26 mouse cellular contexts compared by ENCODE assay signal in the genomic region with DNA sequence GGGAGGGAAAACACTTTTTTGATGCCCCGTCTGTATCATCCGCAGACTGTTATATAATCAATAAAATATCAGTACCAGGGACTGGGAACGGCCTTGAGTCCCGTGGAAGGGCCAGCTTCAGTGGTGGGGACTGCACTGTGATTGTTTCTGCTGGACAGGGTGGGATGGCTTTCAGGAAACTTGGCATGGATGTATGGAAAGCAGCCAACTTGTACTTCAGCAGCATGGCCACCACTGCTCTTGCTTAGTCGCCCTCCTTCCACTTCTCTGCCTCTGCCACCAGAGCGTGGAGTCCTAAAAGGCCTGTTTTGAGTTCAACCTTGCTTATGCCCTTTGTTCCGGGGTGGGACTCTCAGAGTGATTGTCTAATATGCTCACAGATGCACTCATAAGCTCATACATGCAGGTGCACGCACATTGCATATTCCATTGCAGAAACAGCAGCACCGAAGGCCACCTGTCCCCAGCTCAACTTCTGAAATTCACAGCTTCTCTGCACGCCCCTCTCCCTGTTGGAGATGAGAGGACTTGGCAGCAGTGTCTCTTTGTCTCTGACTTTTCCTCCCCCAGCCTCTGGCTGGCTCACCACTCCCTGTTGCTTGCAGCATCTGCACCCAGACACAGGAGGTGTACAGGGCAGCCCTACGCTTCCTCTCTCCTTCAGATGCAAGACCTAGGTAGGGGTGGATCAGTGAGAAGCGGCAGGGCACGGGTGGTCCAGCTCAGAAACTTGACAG.
DNase-seq lines count a peak whose midpoint lies in the region; ATAC-seq and TF ChIP-seq lines count a peak whose summit lies in the region.
"Had no signal": no experiment of that assay in that cellular context is flagged by ENCODE, and none has a peak within 500 bp of the region (broad histone marks: within the 10 kb centered on the region; RNA-seq: fewer than 3 reads in every experiment).

No protein-coding gene starts in this region.

- H3K4me1 ChIP-seq in forebrain, embryonic 16.5 days (replicated peaks; ENCODE audit: control insufficient read depth, insufficient read depth, low read length), result peaks cover 13% of the 10 kb centered on the region
- peaks cover 11% of the 10 kb centered on the region for H3K4me1 ChIP-seq in forebrain, embryonic 15.5 days
- peaks cover 6% of the 10 kb centered on the region for H3K4me1 ChIP-seq in cortical plate, adult 2 months (ENCODE audit: control insufficient read depth, insufficient read depth, low read length)
- H3K4me1 ChIP-seq: embryonic facial prominence, embryonic 13.5 days; liver, embryonic 15.5 days; midbrain, embryonic 15.5 days; neural tube, embryonic 12.5 days had no signal

- WGBS in forebrain, embryonic 16.5 days, result 68% methylated on average over 13 of the region's 13 CpGs
- WGBS in forebrain, embryonic 15.5 days, result 71% methylated on average over 13 of the region's 13 CpGs

- TF ChIP-seq POLR2A in cortical plate, adult 2 months (IDR thresholded peaks at IDR 0.05; ENCODE audit: extremely low read depth, insufficient read depth, low read length), result no peak

- no peak overlapping the region for H3K27ac ChIP-seq in forebrain, embryonic 16.5 days (ENCODE audit: low read length)
- no peak overlapping the region for H3K27ac ChIP-seq in forebrain, embryonic 15.5 days (replicated peaks)
- H3K27ac ChIP-seq in left cerebral cortex, adult 2 months, result peak overlapping the region; percentile 55; the same call in 1 of the 2 replicates
- H3K27ac ChIP-seq in cortical plate, adult 2 months (ENCODE audit: insufficient read depth, low read length), result 0 out of 2 replicates have a peak overlapping the region, but pooled peaks have one; percentile 49
- H3K27ac ChIP-seq: embryonic facial prominence, embryonic 13.5 days; forebrain, embryonic 10.5 days; liver, embryonic 15.5 days; midbrain, embryonic 15.5 days; neural tube, embryonic 12.5 days; stomach, postnatal 0 days had no signal

- H3K9me3 ChIP-seq in forebrain, embryonic 16.5 days (ENCODE audit: control insufficient read depth, low read length), result no peaks in the 10 kb centered on the region
- no peaks in the 10 kb centered on the region for H3K9me3 ChIP-seq in forebrain, embryonic 15.5 days
- H3K9me3 ChIP-seq: embryonic facial prominence, embryonic 13.5 days; forebrain, embryonic 10.5 days; liver, embryonic 15.5 days; midbrain, embryonic 15.5 days; neural tube, embryonic 12.5 days had no signal

- intact Hi-C loops in left cerebral cortex, adult 2 months (cut with DNase I), result loop anchor here (5.0 to 10.0 kb wide), 4 partner anchors 88 to 415 kb away; no protein-coding TSS in a partner anchor
- intact Hi-C loops in left cerebral cortex, postnatal 10 days (cut with DNase I), result loop anchor here (10.0 kb wide), 1 partner anchor 75 kb away; no protein-coding TSS in a partner anchor

- no peak overlapping the region for H3K9ac ChIP-seq in forebrain, embryonic 16.5 days (replicated peaks; ENCODE audit: low read depth, low read length)
- H3K9ac ChIP-seq in forebrain, embryonic 15.5 days (replicated peaks), result no peak overlapping the region
- H3K9ac ChIP-seq: embryonic facial prominence, embryonic 13.5 days; liver, embryonic 15.5 days; lung, embryonic 14.5 days; midbrain, embryonic 15.5 days; neural tube, embryonic 12.5 days had no signal

- H3K27me3 ChIP-seq in forebrain, embryonic 16.5 days (replicated peaks; ENCODE audit: control insufficient read depth, insufficient read depth, low read length), result no peaks in the 10 kb centered on the region
- H3K27me3 ChIP-seq in forebrain, embryonic 15.5 days, result no peaks in the 10 kb centered on the region
- H3K27me3 ChIP-seq: liver, embryonic 15.5 days; neural tube, embryonic 12.5 days had no signal

- 0 out of 2 replicates have a peak, but pooled peaks have one; percentile 26 for ATAC-seq in forebrain, embryonic 16.5 days
- no peak for ATAC-seq in forebrain, embryonic 15.5 days (replicated peaks)
- ATAC-seq: intestine, embryonic 16.5 days; midbrain, embryonic 15.5 days had no signal

- H3K36me3 ChIP-seq in forebrain, embryonic 16.5 days (ENCODE audit: control insufficient read depth, insufficient read depth), result no peaks in the 10 kb centered on the region
- H3K36me3 ChIP-seq in forebrain, embryonic 15.5 days, result no peaks in the 10 kb centered on the region
- H3K36me3 ChIP-seq: embryonic facial prominence, embryonic 13.5 days; forebrain, embryonic 10.5 days; liver, embryonic 15.5 days; midbrain, embryonic 15.5 days; neural tube, embryonic 12.5 days had no signal

- H3K4me2 ChIP-seq in forebrain, embryonic 16.5 days (ENCODE audit: low read length), result no peak overlapping the region
- no peak overlapping the region for H3K4me2 ChIP-seq in forebrain, embryonic 15.5 days (replicated peaks)
- H3K4me2 ChIP-seq: embryonic facial prominence, embryonic 13.5 days; liver, embryonic 15.5 days; lung, embryonic 14.5 days; midbrain, embryonic 15.5 days; neural tube, embryonic 12.5 days had no signal

- TF ChIP-seq CTCF in left cerebral cortex, adult 2 months (IDR thresholded peaks at IDR 0.05), result no peak
- TF ChIP-seq CTCF in cortical plate, adult 2 months (IDR thresholded peaks at IDR 0.05; ENCODE audit: extremely low read depth, insufficient read depth, low read length), result no peak

- no peak for DNase-seq in left cerebral cortex, adult 2 months (ENCODE audit: extremely low spot score in 1 of 2, low spot score in 2 of 2)
- no peak for DNase-seq in left cerebral cortex, postnatal 10 days (ENCODE audit: extremely low spot score in 1 of 2, low spot score in 2 of 2)
- DNase-seq in MN1 (ENCODE audit: low spot score), result peak; percentile 39
- DNase-seq in urinary bladder, postnatal 10 days (ENCODE audit: low spot score), result no peak
- DNase-seq: adrenal gland, postnatal 14 days; cerebellum, adult 18-20 months; gastrocnemius, postnatal 14 days; heart, postnatal 14 days; kidney, adult 8-10 months; kidney, postnatal 10 days; layer of hippocampus, adult 9-11 months; lung, embryonic 14.5 days; lung, postnatal 14 days; right cerebral cortex, postnatal 4 days; thymus, adult 18-20 months; thymus, postnatal 25 days had no signal

- H3K4me3 ChIP-seq in forebrain, embryonic 16.5 days (replicated peaks; ENCODE audit: low read length), result no peak overlapping the region
- no peak overlapping the region for H3K4me3 ChIP-seq in forebrain, embryonic 15.5 days
- H3K4me3 ChIP-seq in left cerebral cortex, adult 2 months, result no peak overlapping the region
- no peak overlapping the region for H3K4me3 ChIP-seq in cortical plate, adult 2 months (ENCODE audit: insufficient read depth, low read length)
- H3K4me3 ChIP-seq: embryonic facial prominence, embryonic 13.5 days; forebrain, embryonic 10.5 days; liver, embryonic 15.5 days; midbrain, embryonic 15.5 days; neural tube, embryonic 12.5 days had no signal

Comparison
In these comparisons a context has a peak if more than half of its experiments do, and no peak if none do; other contexts are left out.
1. H3K27ac ChIP-seq: peak in left cerebral cortex, adult 2 months (single experiment) and cortical plate, adult 2 months (single experiment); none in forebrain, embryonic 16.5 days (single experiment) and forebrain, embryonic 15.5 days (single experiment).